Mouse (Mus musculus): ENCODE measurements at regions not wholly inside any gene's neighbourhood (a gene's known extent, or its start where the extent isn't known, plus 50 kb on each side); places are given as distances from the start of the nearest gene placed in this dataset.

- ATAC-seq (replicated peaks; ENCODE audit: poor library complexity, severe bottlenecking): no peak
These were observed 109.6 kb downstream of the Cryba4 start for GRCm38 (mm10) chr5:112142731-112143130.

GRCm38 (mm10) chr5:112143993-112144621 is 108.2 kb downstream of the Cryba4 start:
- ATAC-seq (replicated peaks; ENCODE audit: poor library complexity, severe bottlenecking): no peak

GRCm38 (mm10) chr5:112153675-112154085 is 98.6 kb downstream of the Cryba4 start:
- ATAC-seq (replicated peaks; ENCODE audit: poor library complexity, severe bottlenecking): peak; percentile 95

- ATAC-seq (replicated peaks; ENCODE audit: poor library complexity, severe bottlenecking): no peak
These were observed 97.7 kb downstream of the Cryba4 start for GRCm38 (mm10) chr5:112154650-112155049.

- ATAC-seq (replicated peaks; ENCODE audit: poor library complexity, severe bottlenecking): no peak
These were observed 97.3 kb downstream of the Cryba4 start for GRCm38 (mm10) chr5:112155051-112155450.

- ATAC-seq (replicated peaks; ENCODE audit: poor library complexity, severe bottlenecking): no peak
These were observed 96.3 kb downstream of the Cryba4 start for GRCm38 (mm10) chr5:112156005-112156404.

GRCm38 (mm10) chr5:112166410-112167175 is 85.7 kb downstream of the Cryba4 start:
- ATAC-seq (replicated peaks; ENCODE audit: poor library complexity, severe bottlenecking): no peak

- ATAC-seq (replicated peaks; ENCODE audit: poor library complexity, severe bottlenecking): no peak
These were observed 84.5 kb downstream of the Cryba4 start for GRCm38 (mm10) chr5:112167790-112168189.

GRCm38 (mm10) chr5:112171325-112171724 is 81.0 kb downstream of the Cryba4 start:
- ATAC-seq (replicated peaks; ENCODE audit: poor library complexity, severe bottlenecking): no peak

GRCm38 (mm10) chr5:112179213-112180057 is 72.9 kb downstream of the Cryba4 start:
- ATAC-seq (replicated peaks; ENCODE audit: poor library complexity, severe bottlenecking): peak; percentile 99

- no peak for ATAC-seq (replicated peaks; ENCODE audit: poor library complexity, severe bottlenecking)
These were observed 69.5 kb downstream of the Cryba4 start for GRCm38 (mm10) chr5:112182775-112183174.

- ATAC-seq (replicated peaks; ENCODE audit: poor library complexity, severe bottlenecking): 0 out of 2 replicates have a peak, but pooled peaks have one; percentile 25
These were observed 56.7 kb downstream of the Cryba4 start for GRCm38 (mm10) chr5:112195667-112196066.
